Mouse (Mus musculus) bone marrow, adult 2 months (tissue): Measurements from ENCODE around the gene Rnf144a.

Experiments
- CTCF ChIP-seq: fragments of 200-500 bp; IDR thresholded peaks from 2 replicates; pipeline ENCODE4 v1.5.1; 2011; ENCODE audit warnings: low read length, control low read depth; ENCODE audit not compliant: control insufficient read depth, insufficient read depth
- POLR2A ChIP-seq: fragments of 200-500 bp; IDR thresholded peaks from 2 replicates; pipeline ENCODE4 v1.6.1; 2011; ENCODE audit warnings: low read depth, mild to moderate bottlenecking, control low read depth, low read length, borderline replicate concordance; ENCODE audit not compliant: control insufficient read depth

DNA sequence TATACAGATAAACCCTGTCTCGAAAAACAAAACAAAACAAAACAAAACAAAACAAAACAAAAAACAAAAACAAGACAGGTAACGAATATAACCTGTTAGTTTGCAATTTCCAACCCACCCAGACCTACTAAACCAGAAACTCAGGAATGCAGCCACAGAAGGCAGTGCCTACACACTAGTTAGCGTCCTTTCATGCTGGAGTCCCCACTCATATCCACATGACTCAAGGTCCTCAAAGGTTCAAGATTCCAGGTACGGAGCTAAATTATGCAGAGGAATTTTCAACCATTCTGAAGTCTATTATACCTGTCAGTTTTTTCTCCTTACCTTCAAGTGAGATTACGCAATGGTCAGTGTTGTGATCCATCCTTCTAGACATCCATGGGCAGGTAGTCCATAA, 70.6 kb downstream of the Rnf144a start:
- TF ChIP-seq POLR2A, result no peak
- TF ChIP-seq CTCF, result no peak
